Mouse (Mus musculus) embryonic stem cell, embryonic (primary cell): ENCODE results near the gene Usp7.

Experiments used
- CTCF ChIA-PET, 4 experiments: fragments of 300-600 bp in 2 of 4; fragments of 350-600 bp in 2 of 4; sonication (Branson Sonifier 250); formaldehyde crosslinking; loops; one replicate each; lab custom pipeline; 2022; ENCODE audit warnings: inconsistent platforms in 2 of 4; lab: Charles Lee
- POLR2A ChIA-PET, 4 experiments: fragments of 300-600 bp in 2 of 4; fragments of 350-600 bp in 2 of 4; sonication (Branson Sonifier 250); formaldehyde crosslinking; loops; one replicate each; lab custom pipeline; 2022; ENCODE audit warnings: antibody characterized with exemption in 4 of 4, inconsistent platforms in 1 of 4; lab: Charles Lee

Gene Usp7

GRCm38 (mm10) chr16:8645546-8645945, 146.6 kb downstream of the Usp7 start:
- ChIA-PET POLR2A (interaction anchor here (0.6 to 4.0 kb wide), 17 partner anchors 8 to 191 kb away, joined by 3 to 24 read pairs (median 5); partner anchors contain the start of gene Carhsp1 (in 3 of the 4)), CTCF (interaction anchor here in 1 of 4 experiments (1.4 kb wide), 1 partner anchor 11 kb away, joined by 5 read pairs; no protein-coding TSS in a partner anchor)

- ChIA-PET CTCF (interaction anchor here in 3 of 4 experiments (0.6 to 1.2 kb wide), 5 partner anchors 24 to 259 kb away, joined by 3 to 6 read pairs (median 4); partner anchors contain the start of gene Carhsp1 (in 3 of the 3)), POLR2A (interaction anchor here in 3 of 4 experiments (0.5 to 4.0 kb wide), 6 partner anchors 24 to 154 kb away, joined by 3 to 24 read pairs (median 6); partner anchors contain the start of genes Carhsp1 (in 2 of the 3) and Abat (in 1 of the 3))
These were observed 148.3 kb downstream of the Usp7 start for GRCm38 (mm10) chr16:8643855-8644254.
